Mouse (Mus musculus): Measurements from ENCODE around the gene Mettl2. TPM values are rescaled to one million over a fixed set of nuclear protein-coding genes. Genes with fewer than 3 reads are reported as not detected.

Mettl2 gene
- total RNA-seq, 1 experiment from 2014 or later = 25.4 TPM

DNA sequence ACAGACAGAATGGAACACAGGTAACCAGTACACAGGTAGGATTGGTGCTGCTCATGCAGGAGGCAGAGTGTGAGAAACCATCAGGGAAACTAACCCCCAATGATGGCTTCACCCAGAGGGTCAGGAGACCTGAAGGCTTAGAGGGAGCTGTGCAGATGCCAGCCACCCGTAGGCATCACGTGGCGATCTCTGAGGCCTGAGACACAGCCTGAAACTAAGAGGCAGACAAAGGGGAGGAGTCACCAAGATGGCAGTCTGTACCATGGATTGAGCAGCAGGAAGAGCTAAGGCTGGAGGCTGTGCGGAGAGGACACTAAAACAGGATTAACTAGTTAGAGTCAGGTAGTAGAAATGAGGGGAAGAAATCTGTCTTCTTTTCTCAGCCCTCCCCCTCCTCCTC is 24.5 kb downstream of the Mettl2 start:
- no peak for ATAC-seq (replicated peaks in 1 of 2; ENCODE audit: insufficient read depth in 1 of 2, low FRiP score in 2 of 2, low TSS enrichment in 1 of 2, low read depth in 1 of 2, poor library complexity in 2 of 2, severe bottlenecking in 2 of 2)

DNA sequence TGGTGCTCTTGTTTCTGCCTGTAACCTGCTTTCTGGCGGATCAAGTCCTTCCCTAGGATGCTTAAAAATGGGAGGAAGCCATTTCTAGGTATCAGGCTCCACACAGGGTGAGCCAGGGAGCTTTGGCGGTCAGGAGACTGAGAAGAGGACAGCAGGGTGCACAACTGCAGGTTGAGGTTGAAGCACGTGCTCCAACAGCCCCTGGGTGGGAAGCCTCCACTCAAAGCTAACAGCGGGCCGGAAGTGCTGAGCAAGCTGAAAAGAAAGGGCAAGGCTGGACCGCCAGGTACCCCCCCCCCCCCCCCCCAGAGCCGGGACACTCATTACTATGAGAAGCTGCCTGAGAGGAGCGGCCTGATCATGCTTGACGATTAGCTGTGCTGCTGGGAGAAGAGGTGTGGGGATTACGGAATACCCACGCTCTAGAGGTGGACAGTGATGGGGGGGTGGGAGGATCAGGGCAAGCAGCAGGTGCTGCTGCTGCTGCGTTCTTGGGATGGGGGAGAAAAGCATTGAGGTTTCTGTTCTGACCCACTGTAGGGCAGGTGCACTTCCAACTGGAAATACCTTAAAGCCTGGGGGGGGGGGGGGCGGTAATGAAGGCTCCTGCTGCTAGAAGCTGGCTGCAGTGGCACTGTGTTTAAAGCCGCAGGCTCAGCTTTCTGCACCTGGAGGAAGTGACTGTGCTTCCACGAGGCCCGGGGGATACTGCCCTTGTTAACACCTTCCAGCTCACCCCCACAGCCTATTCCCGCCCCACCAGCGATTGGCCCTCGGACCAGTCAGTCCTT is 25.2 kb downstream of the Mettl2 start:
- ATAC-seq (replicated peaks in 1 of 2; ENCODE audit: insufficient read depth in 1 of 2, low FRiP score in 2 of 2, low TSS enrichment in 1 of 2, low read depth in 1 of 2, poor library complexity in 2 of 2, severe bottlenecking in 2 of 2) = peak; percentile 63 to 76

DNA sequence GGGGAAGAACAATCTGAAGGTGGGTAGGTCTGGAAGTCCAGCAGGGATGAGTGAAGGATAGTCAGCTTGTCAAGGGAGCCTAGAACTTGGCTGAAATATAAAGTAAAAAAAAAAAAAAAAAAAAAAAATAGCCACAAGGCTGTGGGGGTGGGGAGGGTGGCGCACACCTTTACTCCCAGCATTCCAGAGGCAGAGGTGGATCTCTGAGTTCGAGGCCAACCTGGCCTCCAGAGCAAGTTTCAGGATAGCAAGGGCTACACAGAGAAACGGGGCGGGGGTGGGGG is 25.7 kb downstream of the Mettl2 start:
- ATAC-seq (replicated peaks in 1 of 2; ENCODE audit: insufficient read depth in 1 of 2, low FRiP score in 2 of 2, low TSS enrichment in 1 of 2, low read depth in 1 of 2, poor library complexity in 2 of 2, severe bottlenecking in 2 of 2) = no peak

DNA sequence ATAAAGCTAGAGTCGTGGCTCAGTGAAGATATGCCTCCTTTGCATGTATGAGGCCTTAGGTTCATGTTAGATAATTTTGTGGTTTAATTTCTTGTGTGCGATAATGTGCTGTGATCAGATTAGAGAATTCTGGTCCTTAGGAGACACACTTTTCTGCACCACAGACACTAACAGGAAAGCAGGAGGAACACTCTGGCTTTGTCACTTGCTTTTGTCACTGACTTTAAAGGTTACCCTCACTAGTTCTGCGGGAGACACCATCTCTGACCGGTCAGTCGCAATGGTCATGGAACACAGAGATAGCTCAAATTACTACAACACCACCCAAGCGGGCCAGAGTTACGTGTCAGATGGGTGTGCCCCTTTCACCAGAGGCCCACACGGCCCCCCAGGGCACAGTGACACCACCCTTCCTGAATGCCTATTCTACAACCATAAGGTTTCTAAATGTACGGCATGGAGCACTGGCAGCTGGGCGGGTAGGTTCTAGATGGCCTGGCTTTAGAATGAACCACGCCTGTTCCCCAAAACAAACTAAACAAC is 26.2 kb downstream of the Mettl2 start:
- peak in 1 of 2 experiments; percentile 24; a peak in 1 of 4 replicates for ATAC-seq (replicated peaks in 1 of 2; ENCODE audit: insufficient read depth in 1 of 2, low FRiP score in 2 of 2, low TSS enrichment in 1 of 2, low read depth in 1 of 2, poor library complexity in 2 of 2, severe bottlenecking in 2 of 2)

DNA sequence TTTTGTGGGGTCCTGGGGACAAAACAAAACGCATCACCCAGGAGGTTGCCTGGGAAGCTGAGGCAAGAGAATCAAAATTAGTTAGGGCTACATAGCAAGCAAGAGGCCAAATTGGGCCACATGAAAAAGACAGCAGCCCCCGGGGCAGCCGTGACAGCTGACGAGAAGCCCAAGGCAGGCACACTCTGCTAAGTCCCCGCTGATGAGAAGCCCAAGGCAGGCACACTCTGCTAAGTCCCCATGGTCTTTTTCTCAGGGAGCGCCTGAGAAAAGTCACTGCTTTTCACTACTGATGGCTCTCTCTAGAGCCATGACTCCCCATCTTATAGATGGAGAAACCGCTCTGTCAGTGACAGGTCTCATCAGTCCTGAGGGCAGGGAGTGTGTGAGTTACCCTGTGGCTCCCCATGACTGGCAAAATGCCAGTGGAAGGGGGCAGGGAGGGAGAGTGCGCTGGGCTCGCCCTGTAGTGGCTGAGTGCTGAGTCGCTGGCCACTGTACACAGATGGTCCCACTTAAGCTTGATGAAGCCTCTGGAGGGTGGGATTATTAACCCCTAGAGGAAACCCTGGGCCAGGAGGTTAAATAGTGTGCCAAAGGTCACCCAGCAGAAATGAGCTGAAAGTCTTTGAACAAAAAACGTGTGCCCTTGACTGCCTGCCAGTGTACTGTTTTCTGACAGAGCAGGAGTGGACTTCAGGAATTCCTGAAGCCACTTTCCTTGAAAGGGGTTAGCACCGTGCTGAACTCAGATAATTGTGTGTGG is 27.0 kb downstream of the Mettl2 start:
- ATAC-seq (replicated peaks in 1 of 2; ENCODE audit: insufficient read depth in 1 of 2, low FRiP score in 2 of 2, low TSS enrichment in 1 of 2, low read depth in 1 of 2, poor library complexity in 2 of 2, severe bottlenecking in 2 of 2) = 0 out of 4 replicates have a peak, but pooled peaks have one; percentile 13 to 18

DNA sequence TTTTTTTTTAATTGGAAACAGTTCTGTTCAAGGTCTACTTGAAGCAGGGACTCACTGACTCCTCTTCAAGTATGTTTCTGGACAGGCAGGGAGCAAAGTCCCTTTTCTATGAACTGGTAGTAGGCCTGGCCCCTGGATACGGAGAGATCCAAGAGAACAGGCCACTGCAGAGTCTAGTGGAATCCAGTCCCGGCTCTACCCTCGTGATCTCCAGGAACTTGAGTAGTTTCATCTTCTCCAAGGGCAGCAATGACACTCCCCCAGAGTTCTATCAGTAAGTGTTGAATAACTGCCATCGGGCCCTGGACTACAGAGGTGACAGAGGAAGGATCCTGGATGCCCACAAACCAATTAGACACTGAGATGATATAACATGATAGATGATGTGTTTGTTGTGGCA is 29.7 kb downstream of the Mettl2 start:
- ATAC-seq (replicated peaks in 1 of 2; ENCODE audit: insufficient read depth in 1 of 2, low FRiP score in 2 of 2, low TSS enrichment in 1 of 2, low read depth in 1 of 2, poor library complexity in 2 of 2, severe bottlenecking in 2 of 2) = no peak

DNA sequence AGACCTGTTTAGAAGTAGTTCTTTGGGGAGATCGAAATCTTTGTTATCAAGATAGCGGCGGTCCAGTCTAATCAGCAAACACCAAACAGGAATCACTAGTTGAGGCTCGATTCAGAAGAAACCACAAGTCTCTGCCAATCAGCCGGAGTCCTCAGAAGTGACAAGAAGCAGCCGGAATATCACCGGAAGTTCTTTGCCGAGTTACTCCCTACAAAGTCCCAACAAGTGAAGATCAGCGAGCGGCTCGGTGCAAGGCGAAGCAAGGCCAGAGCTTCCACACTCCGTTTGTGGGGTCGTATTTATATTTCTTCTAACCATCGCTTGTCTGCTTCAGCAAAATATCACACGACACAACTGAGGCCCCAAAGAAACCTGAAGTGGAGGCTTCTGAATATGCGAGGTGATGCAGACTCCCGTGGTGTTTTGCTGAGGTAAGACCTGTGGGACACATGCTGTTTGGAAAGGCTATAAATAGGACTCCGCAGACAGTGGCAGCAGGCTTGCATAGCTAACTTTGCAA is 30.6 kb downstream of the Mettl2 start:
- ATAC-seq (replicated peaks in 1 of 2; ENCODE audit: insufficient read depth in 1 of 2, low FRiP score in 2 of 2, low TSS enrichment in 1 of 2, low read depth in 1 of 2, poor library complexity in 2 of 2, severe bottlenecking in 2 of 2) = no peak

DNA sequence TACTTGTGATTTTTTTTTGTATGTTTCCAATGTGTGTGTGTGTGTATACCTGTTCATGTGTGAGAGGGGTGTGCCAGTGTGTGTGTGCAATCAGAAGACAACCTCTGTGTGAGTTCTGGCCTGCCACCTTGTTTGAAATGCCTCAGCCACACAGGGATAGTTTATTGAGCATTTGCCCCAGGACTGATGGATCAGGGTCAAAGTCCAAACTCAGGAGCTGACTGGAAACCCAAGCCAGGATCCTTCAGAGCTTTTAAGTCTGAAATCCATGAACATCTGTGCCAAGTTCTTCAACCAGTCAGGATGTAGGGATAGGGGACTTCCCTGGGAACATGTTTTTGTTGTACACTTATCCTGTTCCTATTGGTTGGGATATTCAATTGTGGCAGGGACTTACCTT is 31.8 kb downstream of the Mettl2 start:
- ATAC-seq (replicated peaks in 1 of 2; ENCODE audit: insufficient read depth in 1 of 2, low FRiP score in 2 of 2, low TSS enrichment in 1 of 2, low read depth in 1 of 2, poor library complexity in 2 of 2, severe bottlenecking in 2 of 2) = no peak

DNA sequence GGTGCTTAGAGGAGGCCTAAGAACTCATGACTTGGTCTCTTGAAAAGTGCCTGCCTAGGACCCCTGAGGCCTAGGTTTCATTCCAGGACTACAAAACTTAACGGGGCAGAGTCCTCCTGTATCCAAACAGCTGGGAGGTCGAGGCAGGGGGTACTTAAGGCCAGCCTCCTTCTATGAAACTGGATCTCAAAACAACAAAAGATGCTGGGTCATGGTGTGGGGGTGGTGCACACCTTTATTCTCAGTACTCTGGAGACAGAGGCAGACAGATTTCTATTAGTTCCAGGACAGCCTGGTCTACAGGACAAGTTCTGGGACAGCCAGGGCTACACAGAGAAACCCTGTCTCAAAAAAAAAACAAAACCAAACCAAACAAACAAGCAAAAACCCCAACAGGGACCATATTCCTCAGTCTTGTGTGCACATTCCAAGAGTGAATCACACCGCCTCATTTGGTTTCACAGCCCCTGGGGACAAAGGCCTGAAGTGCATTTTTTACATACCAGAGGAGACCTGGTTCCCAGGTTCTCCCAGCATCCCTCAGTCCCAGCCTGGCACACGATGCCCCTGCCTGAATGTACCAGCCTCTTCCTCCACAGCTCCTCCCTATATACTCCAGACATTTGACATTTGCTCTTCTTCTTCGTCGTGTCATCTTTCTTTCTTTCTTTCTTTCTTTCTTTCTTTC is 33.6 kb downstream of the Mettl2 start:
- no peak for ATAC-seq (replicated peaks in 1 of 2; ENCODE audit: insufficient read depth in 1 of 2, low FRiP score in 2 of 2, low TSS enrichment in 1 of 2, low read depth in 1 of 2, poor library complexity in 2 of 2, severe bottlenecking in 2 of 2)

DNA sequence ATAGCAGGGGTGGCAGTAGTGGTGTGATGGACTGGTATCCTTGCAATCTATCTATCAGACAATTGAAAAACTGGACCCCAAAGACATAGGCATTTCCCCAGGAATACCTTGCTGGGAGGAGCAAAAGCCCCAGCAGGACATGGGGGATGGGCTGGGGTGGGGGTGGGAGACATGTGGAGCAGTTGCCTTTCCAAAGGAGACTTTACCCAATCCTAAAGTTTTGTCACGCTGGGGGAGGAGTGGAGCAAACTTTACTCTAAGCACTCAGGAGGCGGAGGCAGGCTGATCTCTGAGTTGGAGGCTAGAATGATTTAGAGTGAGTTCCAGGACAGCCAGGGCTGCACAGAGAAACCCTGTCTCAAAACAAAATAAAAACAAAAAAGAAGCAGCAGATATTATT is 35.2 kb downstream of the Mettl2 start:
- no peak for ATAC-seq (replicated peaks in 1 of 2; ENCODE audit: insufficient read depth in 1 of 2, low FRiP score in 2 of 2, low TSS enrichment in 1 of 2, low read depth in 1 of 2, poor library complexity in 2 of 2, severe bottlenecking in 2 of 2)

DNA sequence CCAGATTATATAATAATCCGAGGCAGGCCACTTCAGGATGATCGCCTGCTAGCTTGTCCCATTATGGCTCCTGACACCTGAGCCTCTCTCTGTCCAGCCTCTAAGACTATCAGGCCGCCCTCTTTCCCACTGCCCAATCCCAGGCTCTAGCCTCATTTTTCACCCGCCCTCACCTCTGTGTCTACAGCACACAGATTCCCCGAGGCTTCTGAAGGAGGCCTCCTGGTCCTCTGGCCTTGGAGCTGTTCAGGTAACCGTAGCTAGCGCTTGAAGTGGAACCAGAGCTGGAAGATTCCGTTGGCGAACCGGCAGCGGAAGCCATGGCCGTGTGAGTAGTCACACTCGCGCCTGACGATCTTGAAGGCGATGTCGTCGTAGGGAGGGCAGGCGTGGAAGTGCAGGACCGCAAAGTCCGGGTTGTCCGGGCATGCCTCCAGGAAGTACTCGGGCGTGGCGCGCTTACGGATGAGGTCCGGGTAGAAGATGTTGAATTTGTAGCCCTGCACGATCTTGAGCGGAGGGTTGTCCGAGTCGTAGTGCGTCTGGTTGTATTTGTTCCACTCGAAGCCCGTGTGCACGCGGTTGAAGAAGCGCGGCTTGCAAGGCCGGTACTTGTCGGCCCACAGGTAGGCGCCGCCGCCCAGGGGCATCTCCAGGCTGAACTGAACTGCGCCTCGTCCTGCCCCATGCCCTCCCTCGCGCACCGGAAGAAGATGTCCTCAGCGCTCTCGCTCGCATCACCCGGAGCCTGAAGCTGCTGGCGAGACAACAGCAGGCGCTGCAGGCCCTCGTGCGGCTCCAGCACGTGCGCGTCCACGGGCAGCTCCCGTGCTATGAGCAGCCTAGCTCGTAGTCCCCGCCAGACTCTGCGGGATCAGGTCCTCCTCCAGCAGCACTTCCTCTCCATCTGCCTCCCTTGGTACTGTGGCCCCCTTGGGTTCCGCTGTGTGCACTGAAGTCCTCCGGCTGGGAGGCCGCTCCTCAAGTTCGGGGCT is 38.6 kb downstream of the Mettl2 start:
- no peak for ATAC-seq (replicated peaks in 1 of 2; ENCODE audit: insufficient read depth in 1 of 2, low FRiP score in 2 of 2, low TSS enrichment in 1 of 2, low read depth in 1 of 2, poor library complexity in 2 of 2, severe bottlenecking in 2 of 2)

DNA sequence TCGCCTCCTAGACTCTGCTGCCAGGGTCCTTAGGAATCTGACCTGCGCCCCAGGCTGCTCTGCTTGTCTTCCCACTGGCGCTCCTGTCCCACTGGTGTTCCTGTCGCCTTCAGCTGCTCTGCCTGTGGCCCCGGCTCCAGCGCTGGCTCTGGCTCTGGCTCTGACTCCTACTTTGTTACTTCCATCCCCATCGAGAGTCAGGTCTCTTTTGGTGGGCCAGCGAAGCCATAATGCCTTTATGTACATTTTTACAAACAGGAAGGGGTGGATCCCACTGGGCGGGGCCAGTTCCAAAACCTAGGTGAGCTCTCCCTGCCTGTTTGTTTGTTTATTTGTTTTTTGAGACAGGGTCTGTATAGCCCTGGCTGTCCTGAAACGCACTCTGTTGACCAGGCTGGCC is 40.6 kb downstream of the Mettl2 start:
- ATAC-seq (replicated peaks in 1 of 2; ENCODE audit: insufficient read depth in 1 of 2, low FRiP score in 2 of 2, low TSS enrichment in 1 of 2, low read depth in 1 of 2, poor library complexity in 2 of 2, severe bottlenecking in 2 of 2) = no peak

DNA sequence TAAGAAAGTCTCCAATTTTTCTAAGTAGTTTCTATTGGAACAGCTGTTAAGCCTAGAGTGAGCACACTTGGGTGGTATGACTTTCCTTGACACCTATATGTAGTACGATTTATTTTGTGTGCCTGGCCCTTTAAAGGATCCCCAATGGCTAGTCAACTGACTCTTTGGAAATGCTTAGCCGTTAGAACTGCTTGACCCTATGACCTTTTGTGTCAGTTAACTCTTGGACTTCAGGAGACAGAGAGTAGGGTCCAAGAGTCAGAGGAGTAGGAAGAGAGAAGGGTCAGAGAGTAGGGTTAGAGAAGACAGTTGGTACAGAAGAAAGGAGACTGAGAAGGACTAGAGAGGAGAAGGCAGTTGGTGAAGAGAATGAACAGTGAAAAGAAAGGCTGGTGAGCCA is 52.3 kb downstream of the Mettl2 start, which contains the start of gene Tlk2:
Tlk2 (plus strand) TSS at position 292 of the 400 bp plus-strand sequence.
- ATAC-seq (replicated peaks in 1 of 2; ENCODE audit: insufficient read depth in 1 of 2, low FRiP score in 2 of 2, low TSS enrichment in 1 of 2, low read depth in 1 of 2, poor library complexity in 2 of 2, severe bottlenecking in 2 of 2) = no peak

DNA sequence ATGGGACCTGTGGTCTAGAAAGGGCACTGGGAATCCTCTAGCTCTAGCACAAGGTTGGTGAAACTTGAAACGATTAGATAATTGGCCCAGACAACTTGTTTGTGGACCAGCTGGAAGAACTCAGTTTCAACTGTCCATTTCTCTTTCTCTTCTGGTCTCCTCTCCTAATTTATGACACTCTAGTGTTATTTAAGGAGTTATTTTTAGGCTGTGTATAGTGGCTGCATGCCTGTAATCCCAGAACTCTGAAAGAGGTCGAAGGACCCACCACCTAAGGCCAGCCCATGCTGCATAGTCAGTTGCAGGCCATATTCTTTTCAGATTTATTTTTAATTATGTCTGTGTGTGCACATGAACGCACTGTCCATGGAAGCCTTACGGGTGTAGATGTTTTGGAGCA is 53.3 kb downstream of the Mettl2 start:
- ATAC-seq (replicated peaks in 1 of 2; ENCODE audit: insufficient read depth in 1 of 2, low FRiP score in 2 of 2, low TSS enrichment in 1 of 2, low read depth in 1 of 2, poor library complexity in 2 of 2, severe bottlenecking in 2 of 2) = no peak

DNA sequence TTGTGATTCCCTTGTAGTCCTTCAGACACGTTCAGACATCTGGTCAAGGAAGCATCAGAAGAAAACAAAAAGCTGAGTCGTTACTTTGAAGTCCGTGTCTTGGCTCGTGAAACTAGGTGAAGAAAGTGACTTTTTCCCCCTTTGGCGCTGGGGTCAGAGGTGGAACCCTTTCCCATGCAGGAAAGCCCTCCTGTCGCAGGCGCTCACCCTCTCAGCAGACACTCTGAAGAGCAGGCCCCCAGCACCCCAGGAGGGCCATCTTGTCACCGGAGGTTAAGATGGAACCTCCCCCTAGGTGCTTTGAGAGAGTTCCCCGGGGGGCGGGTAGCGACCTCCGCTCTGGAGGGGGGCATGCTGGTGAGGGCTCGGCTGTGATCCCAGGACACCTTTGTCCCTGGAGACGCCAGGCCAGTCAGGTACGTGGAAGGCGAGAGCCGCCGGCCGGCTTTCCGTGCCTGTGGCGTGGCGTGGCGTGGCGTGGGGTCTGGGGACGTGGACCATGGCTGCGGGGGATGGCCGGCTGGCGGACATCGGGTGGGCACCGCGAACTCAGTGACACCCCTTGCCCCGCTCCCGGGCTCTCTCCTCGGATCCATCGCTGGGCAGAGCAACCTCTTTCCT is 54.4 kb downstream of the Mettl2 start:
- ATAC-seq (replicated peaks in 1 of 2; ENCODE audit: insufficient read depth in 1 of 2, low FRiP score in 2 of 2, low TSS enrichment in 1 of 2, low read depth in 1 of 2, poor library complexity in 2 of 2, severe bottlenecking in 2 of 2) = no peak

DNA sequence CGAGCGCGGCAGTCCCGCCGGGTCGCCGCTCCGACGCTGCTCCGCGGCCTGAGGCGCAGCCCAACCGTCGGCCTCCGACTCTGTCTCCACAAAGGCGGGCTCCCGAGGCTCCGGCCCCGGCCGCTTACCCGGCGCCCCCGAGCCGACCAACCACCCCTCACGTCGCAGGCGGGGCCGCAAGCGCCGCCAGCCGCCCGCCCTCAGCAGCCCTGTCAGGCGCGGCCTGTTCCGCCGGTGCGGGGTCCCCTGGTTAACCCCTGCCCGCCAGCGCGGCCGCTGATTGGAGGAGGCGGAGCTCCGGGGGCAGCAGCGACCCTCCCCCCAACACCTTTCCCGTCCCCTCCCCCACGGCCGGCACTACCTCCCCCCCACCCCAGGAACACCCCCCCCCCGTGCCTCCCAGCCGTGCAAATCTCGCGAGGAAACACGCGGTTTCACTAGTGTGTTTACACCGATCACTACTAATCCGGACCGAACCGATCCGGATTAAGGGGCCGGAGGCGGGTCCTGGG is 55.0 kb downstream of the Mettl2 start:
- peak; percentile 80 to 87 for ATAC-seq (replicated peaks in 1 of 2; ENCODE audit: insufficient read depth in 1 of 2, low FRiP score in 2 of 2, low TSS enrichment in 1 of 2, low read depth in 1 of 2, poor library complexity in 2 of 2, severe bottlenecking in 2 of 2)

Measured in hematopoietic stem cell, adult 5-6 weeks (primary cell).